Mouse (Mus musculus) embryonic facial prominence, embryonic 15.5 days (tissue): ENCODE results near the gene Fgfr3. TPM values are rescaled to one million over a fixed set of nuclear protein-coding genes. Genes with fewer than 3 reads are reported as not detected.

Source experiments
- ATAC-seq: fragments of 200-750 bp; cut with Nextera tagmentation; 2 replicates; pipeline ENCODE4 v1.8.0; 2017; ENCODE audit warnings: low read depth, moderate TSS enrichment; ENCODE audit not compliant: insufficient number of reproducible peaks, low FRiP score, low TSS enrichment
- H3K27ac ChIP-seq: fragments of 300-500 bp; sonication (generic); replicated peaks from 2 replicates; pipeline ENCODE4 v1.5.1; 2015; ENCODE audit warnings: mild to moderate bottlenecking, inconsistent platforms
- H3K27me3 ChIP-seq: fragments of 300-500 bp; sonication (generic); 2 replicates; pipeline ENCODE4 v1.6.1; 2015; ENCODE audit warnings: inconsistent platforms
- H3K36me3 ChIP-seq: fragments of 300-500 bp; sonication (generic); 2 replicates; pipeline ENCODE4 v1.6.1; 2015; ENCODE audit warnings: mild to moderate bottlenecking, inconsistent platforms
- H3K4me1 ChIP-seq: fragments of 300-500 bp; sonication (generic); 2 replicates; pipeline ENCODE4 v1.6.1; 2015; ENCODE audit warnings: inconsistent platforms
- H3K4me2 ChIP-seq: fragments of 300-500 bp; sonication (generic); replicated peaks from 2 replicates; pipeline ENCODE4 v1.6.1; 2015; ENCODE audit warnings: mild to moderate bottlenecking, inconsistent platforms
- H3K4me3 ChIP-seq: fragments of 300-500 bp; sonication (generic); replicated peaks from 2 replicates; pipeline ENCODE4 v1.5.1; 2015; ENCODE audit warnings: mild to moderate bottlenecking, inconsistent platforms
- H3K9ac ChIP-seq: fragments of 300-500 bp; sonication (generic); 2 replicates; pipeline ENCODE4 v1.6.1; 2015; ENCODE audit warnings: inconsistent platforms
- H3K9me3 ChIP-seq: fragments of 300-500 bp; sonication (generic); replicated peaks from 2 replicates; pipeline ENCODE4 v1.6.1; 2016; ENCODE audit warnings: inconsistent platforms
- WGBS: fragments of 180-500 bp; shearing (Covaris S2); methylation state at CpG from one replicate; pipeline ENCODE4 v1.1.7; 2015; 5-methylcytosine and 5-hydroxymethylcytosine counted together
- polyA plus RNA-seq: library from polyadenylated mRNA; unstranded; fragments of >200 nt; fragmentation: Nextera tagmentation; extraction: Ambion mirVana; gene quantifications from 2 replicates; pipeline ENCODE4 v1.2.1, GENCODE M21; 2015

Gene Fgfr3
- polyA plus RNA-seq, 1 experiment from 2014 or later, result 34.6 TPM

GRCm38 (mm10) chr5:33782999-33783390 is 61.5 kb downstream of the Fgfr3 start:
- Histone ChIP-seq H3K4me3 (peak overlapping the region; percentile 70), H3K9me3 (no peaks in the 10 kb centered on the region), H3K36me3 (peaks cover under 1% of the 10 kb centered on the region; the same call in 1 of the 2 replicates), H3K4me1 (peaks cover 17% of the 10 kb centered on the region), H3K4me2 (peak overlapping the region; percentile 81), H3K27ac (peak overlapping the region; percentile 28; the same call in 1 of the 2 replicates), H3K9ac (peak overlapping the region; percentile 48), H3K27me3 (no peaks in the 10 kb centered on the region)
- peak; percentile 20; the same call in 1 of the 2 replicates for ATAC-seq
- 8% methylated on average over 6 of the region's 6 CpGs for WGBS

Other genes with a start within 250 kb of the Fgfr3 start
- 67.8 and 69.4 TPM in 2 replicates for gene Fam53a, start 92.0 kb upstream of the Fgfr3 start, polyA plus RNA-seq
- gene Gm9903, start 91.7 kb upstream of the Fgfr3 start, polyA plus RNA-seq, result 0.36 and 0.43 TPM in 2 replicates
- 191 and 202 TPM in 2 replicates for gene Slbp, start 69.1 kb upstream of the Fgfr3 start, polyA plus RNA-seq
- 141 and 146 TPM in 2 replicates for gene Tacc3, start 63.5 kb upstream of the Fgfr3 start, polyA plus RNA-seq
- 44.2 and 45.1 TPM in 2 replicates for gene Tmem129, start 63.3 kb upstream of the Fgfr3 start, polyA plus RNA-seq
- 49.9 and 51.8 TPM in 2 replicates for gene Letm1, start 61.1 kb downstream of the Fgfr3 start, polyA plus RNA-seq
- gene Nsd2, start 99.1 kb downstream of the Fgfr3 start, polyA plus RNA-seq, result 35.8 and 37.6 TPM in 2 replicates
- 49.5 and 54.9 TPM in 2 replicates for gene Nelfa, start 214.7 kb downstream of the Fgfr3 start, polyA plus RNA-seq